Mouse (Mus musculus) adrenal gland, postnatal 4 days (tissue): Measurements from ENCODE around the gene Bcar3. TPM values are rescaled to one million over a fixed set of nuclear protein-coding genes. Genes with fewer than 3 reads are reported as not detected.
"Not testable (repeated sequence)": the region's sequence is repeated elsewhere in the genome, so short reads cannot be mapped to it uniquely, and the experiment has no call there.

Source experiments
- DNase-seq, 2 experiments: peaks; one replicate each; pipeline ENCODE4 v3.0.0; 2021 to 2022; ENCODE audit warnings: low spot score in 2 of 2, mixed read lengths in 2 of 2
- long read RNA-seq, 2 experiments: library from polyadenylated mRNA; stranded (forward); transcript quantifications; one replicate each; pipeline ENCODE4 v2.0.0; 2021
- total RNA-seq, 2 experiments: library from RNA; stranded (reverse); gene quantifications; 2 replicates each; pipeline ENCODE4 v1.2.3; 2021

The Bcar3 gene
- total RNA-seq = 10 to 100 TPM; 47.6 to 54.2 TPM
- long read RNA-seq, experiment 1, transcript Bcar3-201 (12 exons, 3,311 nt) = major isoform, 33 of 46 reads
- long read RNA-seq, experiment 1, partial matches to known transcripts = 9 of 46 reads
- long read RNA-seq, experiment 1, other reads (novel, unspliced or antisense) = 4 of 46 reads
- long read RNA-seq, experiment 2, transcript Bcar3-201 (12 exons, 3,311 nt) = major isoform, 51 of 76 reads
- long read RNA-seq, experiment 2, partial matches to known transcripts = 17 of 76 reads
- long read RNA-seq, experiment 2, other reads (novel, unspliced or antisense) = 7 of 76 reads

DNA sequence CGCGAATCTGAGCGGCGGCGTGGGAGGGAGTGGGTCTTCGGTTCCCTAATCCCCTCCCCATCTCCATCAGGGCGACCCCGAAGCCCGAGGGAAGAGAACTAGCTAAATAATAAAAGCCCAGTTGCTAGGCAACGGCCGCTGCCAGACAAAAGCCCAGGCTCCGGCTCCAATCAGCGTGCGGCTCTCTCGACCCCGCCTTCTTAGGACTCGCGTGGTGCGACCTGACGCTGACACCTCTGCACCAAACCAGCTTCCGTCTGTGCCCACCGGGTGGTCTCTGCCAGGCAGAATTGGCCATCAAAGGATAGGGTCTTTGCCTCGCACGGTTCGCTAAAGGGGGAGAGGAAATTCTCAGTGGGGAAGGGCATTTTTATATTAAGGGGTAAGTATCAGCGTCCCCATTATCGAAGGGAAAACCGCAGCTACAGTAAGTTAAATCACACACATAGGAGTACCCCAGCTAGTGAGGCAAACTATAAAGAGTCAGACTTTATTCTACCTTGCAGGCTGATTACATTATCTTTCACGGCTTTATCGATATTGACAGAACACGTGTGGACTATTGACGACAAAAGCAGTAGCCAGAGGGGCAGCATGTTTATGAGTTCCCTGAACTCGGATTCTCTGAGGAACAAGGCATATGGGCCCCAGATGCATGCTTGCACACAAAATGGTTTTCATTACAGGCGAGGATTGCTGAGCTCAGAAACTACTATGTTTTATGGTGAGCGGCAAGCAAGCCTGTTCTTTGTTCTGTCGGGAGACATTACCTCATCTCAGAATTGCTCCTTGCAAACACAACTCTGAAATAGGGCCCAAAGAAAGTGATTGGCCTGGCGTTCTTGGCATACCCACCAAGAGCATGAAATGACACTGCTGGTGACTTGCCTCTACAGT, at the start of gene Bcar3:
TSS of gene Bcar3 (plus strand) at position 183 of the 897 bp plus-strand sequence.
- DNase-seq = peak; percentile 74 to 82

DNA sequence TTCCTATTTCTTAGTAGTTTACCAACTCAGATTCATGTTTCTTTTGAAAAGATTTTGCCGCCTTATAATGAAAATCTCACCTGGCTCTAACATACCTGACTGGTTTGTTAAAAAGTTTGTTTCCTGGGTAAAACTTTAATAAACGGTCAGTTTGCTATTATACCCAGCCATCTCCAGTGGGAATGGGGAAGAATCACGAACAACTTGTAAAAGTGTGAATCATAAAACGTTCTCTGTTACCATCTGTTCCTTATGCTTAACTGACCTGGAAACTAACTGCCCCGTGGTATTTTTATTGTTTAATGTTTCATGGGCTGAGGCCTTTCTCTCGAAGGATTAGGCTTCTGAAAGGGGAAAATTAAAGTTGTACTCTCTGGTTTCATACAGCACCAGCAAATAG, 49.2 kb upstream of the Bcar3 start:
- no peak for DNase-seq

DNA sequence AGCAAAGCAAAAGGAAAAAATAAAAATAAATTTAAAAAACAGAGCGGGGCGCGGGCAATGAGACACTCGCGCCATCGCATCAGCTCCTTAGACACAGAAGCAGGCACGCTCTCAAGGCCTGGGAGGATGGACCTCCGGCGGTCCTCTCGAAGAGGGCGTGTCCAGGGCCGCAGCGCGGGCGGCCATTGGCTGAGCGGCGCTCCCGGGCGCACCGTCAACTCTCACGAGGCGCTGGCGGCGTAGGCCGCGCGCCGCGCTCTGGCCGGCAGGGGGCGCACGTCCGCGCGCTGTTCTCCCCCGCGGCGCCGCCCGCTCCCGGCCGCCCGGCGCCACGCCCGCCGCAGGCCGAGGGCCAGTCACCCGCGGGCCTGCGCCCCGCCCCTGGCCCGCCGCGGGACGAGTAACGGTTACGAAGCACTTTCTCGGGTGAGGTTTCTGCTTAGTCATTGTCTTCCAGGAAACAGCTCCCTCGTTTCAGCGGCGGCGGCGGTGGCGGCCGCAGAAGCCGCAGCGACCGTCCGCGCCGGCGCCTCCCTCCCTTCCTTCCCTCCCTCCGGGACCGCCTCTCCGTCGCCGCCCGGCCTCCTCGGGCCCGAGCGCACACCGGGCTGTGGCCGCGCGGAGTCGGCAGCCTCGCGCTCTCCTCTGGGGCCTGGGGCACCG, 48.6 kb upstream of the Bcar3 start, which contains the start of gene Gclm:
TSS of gene Gclm (plus strand) at position 343 of the 663 bp plus-strand sequence.
- DNase-seq = peak; percentile 78 to 81

DNA sequence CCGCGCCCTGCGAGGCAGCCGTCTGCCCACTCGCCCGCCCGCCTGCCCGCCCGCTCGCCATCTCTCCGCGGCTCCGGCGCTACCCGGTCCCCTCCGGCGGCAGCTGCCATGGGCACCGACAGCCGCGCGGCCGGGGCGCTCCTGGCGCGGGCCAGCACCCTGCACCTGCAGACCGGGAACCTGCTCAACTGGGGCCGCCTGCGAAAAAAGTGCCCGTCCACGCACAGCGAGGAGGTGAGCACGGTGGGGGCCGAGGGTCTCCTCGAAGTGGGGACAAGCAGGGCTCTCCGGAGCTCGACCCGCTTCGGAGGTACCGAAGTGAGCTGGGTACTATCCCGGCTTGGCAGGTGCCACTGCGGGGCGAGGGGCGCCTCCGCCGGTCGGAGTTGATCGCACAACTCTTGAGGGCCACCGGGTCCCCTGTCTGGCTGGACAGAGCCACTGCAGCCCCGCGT, 48.0 kb upstream of the Bcar3 start:
- peak; percentile 26 to 29 for DNase-seq

DNA sequence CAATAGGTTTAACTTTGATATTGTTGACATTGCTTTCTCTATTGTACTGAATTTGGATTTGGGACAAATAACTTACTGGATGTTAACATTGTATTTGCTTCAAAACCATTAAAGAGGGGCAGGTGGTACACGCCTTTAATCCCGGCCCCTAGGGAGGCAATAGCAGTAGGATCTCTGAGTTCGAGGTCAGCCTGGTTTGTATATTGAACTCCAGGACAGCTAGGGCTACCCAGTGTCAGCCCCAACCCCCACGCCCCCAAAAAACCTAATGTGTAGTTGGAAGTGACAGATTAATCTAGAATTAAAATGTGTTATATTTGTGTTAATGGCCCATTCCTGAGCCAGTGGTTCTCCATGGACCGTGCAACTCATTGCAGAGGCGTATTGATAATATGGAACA, 47.5 kb upstream of the Bcar3 start:
- DNase-seq = no peak

DNA sequence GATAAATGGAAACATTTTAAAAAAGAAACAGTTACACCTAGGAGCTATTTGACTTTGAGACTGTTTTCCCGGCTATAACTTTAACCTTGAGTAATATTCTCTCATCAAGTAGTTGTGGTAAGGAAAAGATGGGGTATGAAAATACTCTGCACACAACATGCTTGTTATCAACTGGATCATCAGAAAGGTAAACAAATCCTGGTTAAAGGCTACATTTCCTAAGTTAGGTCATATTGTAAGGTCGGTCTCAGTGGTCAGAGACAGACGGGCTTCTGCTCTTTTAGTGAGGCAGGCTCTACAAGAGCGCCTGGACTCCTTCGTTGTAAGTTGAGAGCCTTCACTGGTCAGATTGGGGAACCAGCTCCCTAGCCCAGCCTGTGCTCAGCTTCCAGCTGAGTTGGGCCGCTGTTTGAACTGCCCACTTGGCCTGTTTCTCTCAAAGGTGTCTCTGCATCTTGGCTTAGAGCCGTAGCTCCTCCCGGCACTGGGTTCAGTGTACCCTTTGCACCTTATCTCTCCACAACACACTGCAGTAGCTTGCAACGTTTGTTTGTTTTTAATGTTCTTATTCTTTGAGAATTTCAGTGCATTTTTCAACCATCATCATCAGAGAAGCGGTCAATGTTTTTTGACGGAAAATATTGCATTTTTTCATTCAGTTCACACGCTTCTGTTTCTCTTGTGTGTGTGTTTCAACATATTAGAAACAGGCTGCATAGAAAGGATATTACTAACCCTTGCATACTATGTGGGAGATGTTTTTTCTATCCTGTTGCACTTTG, 46.8 kb upstream of the Bcar3 start:
- DNase-seq = no peak

DNA sequence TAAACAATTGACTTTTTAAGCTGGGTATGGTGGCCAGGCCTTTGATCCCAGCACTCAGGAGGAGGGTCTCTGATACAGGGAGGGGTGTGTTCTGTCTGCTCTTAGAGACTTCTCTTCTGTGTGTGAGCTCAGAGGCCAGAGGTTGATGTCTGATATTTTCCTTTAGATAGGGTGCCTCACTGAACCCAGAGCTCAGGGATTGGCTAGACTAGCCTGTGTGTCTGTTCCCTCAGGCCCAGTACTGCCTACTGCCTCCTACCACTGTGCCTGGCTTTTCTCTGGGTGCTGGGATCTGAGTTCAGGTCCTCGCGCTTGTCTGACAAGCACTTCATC, 46.2 kb upstream of the Bcar3 start:
- DNase-seq = no peak

DNA sequence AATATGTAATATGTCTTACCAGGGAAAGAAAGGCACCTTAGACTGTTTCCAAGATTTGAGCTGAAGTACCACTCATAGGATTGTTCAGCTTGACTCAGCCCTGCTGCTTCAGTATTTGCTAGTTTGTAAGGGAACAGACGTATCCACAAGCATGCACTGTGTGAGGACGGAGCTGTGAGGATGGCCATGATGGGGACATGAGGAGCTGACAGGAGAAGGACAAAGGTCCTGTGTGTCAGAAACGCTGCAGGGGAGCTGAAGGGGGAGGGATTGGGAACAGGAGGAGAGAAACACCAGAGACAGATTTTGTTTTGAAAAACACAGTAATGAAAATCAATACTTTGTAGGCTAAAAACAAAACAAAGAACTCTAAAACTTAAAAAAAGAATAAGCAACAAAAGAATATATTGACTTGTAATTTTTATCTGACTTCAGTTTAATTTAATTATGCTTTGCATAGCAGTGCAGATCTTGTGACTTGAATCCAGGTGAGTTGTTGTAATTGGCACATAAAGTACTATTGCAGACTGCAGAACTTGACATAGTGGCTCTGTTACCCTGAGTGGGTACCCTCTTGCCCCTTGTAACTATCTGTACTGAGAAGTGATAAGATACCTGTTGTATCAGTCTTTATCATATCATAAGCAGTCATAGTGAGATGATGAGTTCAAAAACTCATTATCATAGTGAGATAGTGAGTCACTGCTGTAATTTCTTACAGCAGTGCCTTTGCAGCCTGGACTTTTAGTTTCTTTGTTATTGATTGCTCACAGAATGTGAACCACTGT, 41.3 kb upstream of the Bcar3 start:
- no peak for DNase-seq

DNA sequence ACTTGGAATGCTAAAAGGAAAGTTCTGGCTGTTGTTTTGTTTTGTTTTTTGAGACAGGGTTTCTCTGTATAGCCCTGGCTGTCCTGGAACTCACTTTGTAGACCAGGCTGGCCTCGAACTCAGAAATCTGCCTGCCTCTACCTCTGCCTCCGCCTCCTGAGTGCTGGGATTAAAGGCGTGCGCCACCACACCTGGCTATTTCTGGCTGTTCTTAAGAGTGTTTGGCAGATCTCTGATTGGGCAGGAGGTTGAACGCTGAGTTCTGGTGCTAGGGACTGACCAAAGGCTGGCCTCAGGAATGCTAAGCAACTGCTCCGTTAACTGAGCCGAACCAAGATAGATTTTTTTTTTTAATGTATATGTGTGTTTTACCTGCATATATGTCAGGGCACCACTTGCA, 39.9 kb upstream of the Bcar3 start:
- not testable (repeated sequence) for DNase-seq

DNA sequence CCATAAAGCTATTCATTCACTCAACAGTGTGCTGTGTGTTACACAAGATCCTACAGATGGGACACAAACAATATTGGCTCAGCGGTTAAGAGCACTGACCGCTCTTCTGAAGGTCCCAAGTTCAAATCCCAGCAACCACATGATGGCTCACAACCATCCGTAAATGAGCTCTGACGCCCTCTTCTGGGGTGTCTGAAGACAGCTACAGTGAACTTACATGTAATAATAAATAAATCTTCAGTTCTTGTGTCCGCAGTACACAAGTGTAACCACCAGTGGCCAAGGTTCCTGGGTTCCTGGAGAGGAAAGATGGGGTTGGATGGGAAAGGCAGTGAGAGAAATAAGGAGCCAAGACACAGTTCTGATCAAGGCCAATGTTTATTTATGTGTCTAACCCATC, 23.9 kb upstream of the Bcar3 start:
- DNase-seq = no peak

DNA sequence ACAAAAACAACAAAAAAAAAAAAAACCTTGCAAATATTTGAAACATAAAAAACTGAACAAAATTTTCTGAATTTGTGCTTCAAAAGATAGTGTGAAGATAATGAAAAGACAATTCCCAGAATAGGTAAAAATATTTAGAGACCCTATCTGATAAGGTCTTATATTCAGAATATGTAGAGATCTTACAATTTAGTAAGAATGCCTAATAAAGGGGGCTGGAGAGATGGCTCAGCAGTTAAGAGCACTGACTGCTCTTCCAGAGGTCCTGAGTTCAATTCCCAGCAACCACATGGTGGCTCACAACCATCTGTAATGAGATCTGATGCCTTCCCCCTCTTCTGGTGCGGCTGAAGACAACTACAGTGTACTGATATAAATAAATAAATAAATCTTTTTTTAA, 21.4 kb upstream of the Bcar3 start:
- DNase-seq = not testable (repeated sequence)

DNA sequence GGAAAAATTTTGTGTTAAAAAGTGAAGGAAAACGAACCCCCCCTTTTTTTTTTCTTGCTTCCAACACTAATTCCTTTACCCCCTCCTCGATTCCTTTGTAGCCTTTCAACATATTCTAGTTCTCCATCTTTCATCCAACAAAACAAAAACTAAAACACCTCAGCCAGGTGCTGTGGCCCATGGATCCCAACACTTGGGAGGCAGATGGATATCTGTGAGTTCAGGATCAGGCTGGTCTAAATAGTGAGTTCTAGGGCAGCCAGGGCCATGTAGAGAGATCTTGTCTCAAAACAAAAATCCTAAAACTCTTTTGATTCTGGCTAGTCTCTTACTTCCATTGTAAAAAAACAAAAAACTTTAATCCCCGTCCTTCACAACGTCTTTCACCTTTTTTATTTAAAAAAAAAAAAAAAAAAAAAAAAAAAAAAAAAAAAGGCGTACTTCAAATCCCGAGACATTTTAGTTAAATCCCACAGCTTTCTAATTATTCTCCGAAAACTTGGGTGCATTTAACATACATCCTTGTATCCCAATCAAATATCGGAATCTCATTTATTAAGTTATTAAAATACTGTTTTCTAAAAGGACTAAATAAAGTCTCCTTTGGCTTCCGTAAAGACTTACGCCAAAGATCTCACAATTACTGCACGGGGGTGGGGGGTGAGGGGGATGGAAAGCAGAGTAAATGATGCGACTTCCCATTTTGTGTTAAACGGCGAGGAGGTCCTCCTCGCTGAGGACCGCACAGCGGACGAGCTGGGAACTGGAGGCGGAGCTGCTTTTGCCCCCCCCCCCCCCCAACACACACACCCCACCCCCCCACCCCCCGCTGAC, 20.3 kb upstream of the Bcar3 start:
- no peak for DNase-seq

DNA sequence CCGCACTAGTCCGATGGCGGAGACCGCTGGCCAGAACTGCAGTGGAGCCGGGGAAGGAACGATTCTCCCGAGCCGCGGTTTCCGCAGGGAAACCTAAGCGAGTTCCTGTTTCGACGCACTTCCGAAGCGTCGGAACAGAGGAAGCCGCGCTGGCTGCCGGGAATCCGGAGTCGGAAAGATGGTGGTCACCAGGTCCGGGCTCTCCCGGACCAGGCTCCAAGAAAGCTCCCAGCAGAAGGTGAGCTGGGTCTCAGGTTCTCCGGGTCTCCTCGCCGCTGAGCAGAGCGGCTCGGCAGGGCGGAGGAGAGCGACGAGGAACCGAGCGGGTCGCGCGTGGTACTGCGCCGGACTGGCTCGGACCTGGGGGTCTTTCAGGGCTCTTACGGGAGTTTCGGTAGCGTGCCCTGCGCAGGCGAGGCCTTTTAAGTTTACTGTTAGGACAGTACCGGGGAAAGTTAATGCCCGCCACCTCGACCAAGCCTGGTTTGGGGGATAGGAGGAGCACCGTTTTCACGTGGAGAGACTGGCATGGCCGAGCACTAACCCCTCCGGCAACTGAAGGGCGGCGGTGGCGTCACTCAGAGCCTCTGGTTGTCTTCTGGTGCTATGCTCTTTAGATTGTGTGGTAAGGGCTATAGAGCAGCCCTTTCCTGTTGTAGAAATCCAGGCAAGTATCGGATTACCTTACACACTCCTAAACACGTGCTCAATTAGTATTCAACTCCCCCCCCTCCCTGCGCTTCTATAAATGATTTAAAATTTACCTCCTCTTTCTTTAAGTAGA, 19.5 kb upstream of the Bcar3 start, which contains the start of gene Dnttip2:
TSS of gene Dnttip2 (plus strand) at position 148 of the 784 bp plus-strand sequence.
- DNase-seq = peak; percentile 69 to 85

DNA sequence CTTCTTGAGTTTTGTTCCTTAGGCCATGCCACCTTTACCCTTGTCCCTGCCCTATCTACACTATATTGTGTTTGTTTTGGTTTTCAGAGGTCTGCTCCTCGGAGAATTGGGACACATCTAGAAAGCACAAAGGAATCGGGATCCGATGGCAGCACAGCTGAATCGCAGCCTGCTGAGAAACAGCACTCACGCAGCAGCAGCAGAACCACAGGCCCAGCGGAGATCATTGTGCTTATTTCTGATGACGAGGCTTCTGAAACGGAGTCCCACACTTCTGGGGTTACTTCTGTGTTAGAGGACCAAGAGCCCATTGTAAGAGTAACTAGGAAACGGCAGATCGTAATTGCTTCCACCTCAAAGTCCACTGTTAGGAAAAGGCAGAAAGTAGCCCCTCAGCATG, 18.8 kb upstream of the Bcar3 start:
- DNase-seq = no peak

DNA sequence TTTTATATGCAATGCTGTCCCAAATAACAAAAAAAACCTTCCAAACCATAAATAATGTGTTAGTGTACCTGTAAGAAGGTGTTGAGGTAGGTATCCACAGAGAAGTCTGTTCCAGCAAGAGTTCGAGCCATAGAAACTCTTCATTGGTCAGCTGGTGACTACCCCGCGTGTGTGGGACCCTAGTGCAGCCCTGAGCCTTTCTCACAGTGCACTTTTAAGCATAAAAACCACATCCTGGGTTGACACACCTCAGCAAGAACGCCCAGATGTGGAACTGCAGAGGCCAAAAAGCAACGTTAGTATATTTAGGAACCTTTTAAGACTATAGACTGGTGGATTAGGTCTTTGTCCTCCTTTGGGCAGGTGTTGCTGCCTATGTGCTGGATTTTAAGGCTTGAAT, 6.7 kb upstream of the Bcar3 start:
- DNase-seq = no peak

DNA sequence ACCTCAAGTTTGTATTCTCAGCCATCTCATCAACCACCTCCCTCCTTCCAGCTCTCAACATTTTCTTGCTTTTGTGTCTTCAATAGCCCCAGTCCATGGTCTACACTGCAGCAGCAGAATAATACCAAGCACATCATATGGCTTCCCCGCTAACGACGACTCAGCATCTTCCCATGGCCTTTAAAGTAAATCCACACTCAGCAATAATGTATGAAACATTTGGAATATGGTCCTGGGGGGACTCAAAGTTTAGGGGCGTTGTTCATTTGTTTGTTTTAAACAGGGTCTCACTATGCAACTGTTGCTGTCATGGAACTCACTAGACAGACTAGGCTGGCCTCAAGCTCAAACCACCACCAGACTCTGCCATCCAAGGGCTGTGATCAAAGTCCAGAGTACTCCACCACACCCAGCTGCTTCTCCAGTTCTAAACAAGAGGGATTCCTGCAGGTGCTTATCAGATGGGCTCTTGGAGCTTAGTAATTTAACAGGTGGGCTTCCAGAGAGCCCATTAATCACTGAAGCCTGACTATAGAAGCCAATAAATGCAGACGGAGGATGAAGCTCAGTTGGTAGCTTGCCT, 5.2 kb upstream of the Bcar3 start:
- no peak for DNase-seq

DNA sequence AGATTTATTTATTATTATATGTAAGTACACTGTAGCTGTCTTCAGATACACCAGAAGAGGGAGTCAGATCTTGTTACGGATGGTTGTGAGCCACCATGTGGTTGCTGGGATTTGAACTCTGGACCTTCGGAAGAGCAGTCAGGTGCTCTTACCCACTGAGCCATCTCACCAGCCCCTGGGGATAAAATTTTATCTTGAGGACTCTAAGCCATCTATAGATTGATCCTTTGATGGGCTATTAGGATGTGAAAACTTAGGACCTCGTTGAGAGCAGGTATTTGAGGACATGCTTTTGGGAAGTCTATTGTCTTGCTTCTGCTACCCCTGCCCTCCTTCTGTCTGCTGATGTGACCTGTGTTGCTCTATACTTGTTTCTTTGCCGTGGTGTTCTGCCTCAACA, 4.6 kb upstream of the Bcar3 start:
- DNase-seq = not testable (repeated sequence)

DNA sequence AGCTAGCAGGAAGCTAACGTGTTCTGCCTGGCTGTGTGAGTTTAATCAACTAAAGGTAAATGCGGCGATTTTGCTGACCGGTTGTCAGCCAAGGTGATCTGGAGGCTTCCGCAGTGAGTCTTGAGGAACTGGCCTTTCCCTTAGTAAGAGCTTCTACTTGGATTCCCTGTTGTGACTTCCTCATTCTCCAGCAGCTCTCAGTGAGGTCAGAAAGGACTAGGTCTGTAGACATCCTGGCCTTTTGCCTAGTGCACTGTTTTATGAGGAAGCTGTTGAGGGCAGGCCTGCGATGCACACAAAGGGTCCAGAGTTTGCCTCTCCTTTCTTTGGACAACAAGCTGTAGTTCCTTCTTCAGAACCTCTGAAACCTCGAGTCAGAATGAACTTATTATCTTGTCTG, 3.2 kb upstream of the Bcar3 start:
- DNase-seq = no peak
